Mouse (Mus musculus) right cerebral cortex, postnatal 36 days (tissue): Measurements from ENCODE around the gene Krt78.

Experiments
- DNase-seq, 2 experiments: peaks; one replicate each; pipeline ENCODE4 v3.0.0; 2022; ENCODE audit warnings: low spot score in 2 of 2, mixed read lengths in 1 of 2

Gene Krt78

DNA sequence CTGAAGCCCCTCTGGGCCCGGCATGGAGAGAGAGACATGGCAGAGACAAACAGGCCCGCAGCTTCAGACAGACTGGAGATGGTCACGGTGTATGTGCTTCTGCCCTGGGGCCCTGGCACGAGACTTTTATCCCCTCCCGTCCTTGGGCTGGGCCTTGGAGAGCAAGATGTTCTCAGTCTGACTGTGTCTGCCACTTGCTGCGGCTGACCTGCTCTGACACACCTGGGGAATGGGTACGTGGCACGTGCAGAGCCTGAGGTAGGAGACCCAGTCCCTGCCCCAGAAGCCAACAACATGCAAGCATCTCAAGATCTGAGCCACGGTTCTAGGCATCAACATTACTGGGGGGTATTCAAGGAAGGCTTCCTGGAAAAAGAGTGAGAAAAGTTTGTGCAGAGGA is at the start of gene Krt78:
TSS of gene Krt78 (minus strand) at position 101 of the 400 bp plus-strand sequence.
- no peak for DNase-seq

DNA sequence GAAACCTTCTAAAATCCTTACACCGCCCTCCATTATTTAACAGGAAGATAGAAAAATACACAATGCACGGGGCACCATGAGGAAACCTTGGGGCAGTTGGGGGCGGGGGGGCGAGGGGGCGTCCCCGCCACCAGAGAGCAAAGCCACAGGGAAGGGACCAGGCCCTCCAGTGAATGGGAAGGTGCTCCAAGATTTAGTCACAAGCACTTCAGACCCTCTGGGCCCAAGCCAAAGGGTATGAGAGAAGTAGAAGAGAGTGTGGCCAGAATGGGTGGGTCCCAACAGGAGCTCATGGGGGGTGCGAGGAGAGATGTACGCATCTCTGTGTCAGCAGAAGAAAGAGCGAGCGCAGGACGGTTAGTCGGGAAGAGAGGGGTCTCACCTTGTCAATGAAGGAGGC is 49.4 kb upstream of the Krt78 start:
- no peak for DNase-seq

GRCm38 (mm10) chr15:102002646-102003488 is 48.8 kb upstream of the Krt78 start:
- DNase-seq, result no peak

GRCm38 (mm10) chr15:101999676-102000335 is 45.7 kb upstream of the Krt78 start:
- no peak for DNase-seq

DNA sequence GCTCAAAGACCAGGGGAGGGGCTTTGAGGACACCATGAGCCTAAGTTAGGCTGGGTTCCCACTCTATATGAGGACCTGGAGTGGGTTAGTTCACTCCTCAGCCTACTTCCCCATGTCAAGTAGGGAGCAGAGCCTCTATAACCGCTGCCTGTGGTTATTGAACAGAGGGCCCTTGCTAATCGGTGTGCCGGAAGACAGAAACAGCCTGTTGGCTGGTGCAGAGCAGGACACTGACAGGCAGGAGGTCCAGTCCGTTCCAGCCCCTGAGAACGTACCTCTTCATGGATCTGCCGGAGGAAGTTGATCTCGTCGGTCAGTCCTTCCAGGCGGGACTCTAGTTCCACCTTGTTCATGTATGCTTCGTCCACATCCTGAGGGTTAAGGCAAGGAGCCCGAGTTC is 45.1 kb upstream of the Krt78 start:
- DNase-seq, result no peak

- DNase-seq, result peak in 1 of 2 experiments; percentile 16
Measured at GRCm38 (mm10) chr15:101996450-101997078, 42.5 kb upstream of the Krt78 start.

- no peak for DNase-seq
Measured at GRCm38 (mm10) chr15:101995484-101996236, 41.6 kb upstream of the Krt78 start.

- no peak for DNase-seq
Measured at GRCm38 (mm10) chr15:101994365-101994764, 40.3 kb upstream of the Krt78 start.

DNA sequence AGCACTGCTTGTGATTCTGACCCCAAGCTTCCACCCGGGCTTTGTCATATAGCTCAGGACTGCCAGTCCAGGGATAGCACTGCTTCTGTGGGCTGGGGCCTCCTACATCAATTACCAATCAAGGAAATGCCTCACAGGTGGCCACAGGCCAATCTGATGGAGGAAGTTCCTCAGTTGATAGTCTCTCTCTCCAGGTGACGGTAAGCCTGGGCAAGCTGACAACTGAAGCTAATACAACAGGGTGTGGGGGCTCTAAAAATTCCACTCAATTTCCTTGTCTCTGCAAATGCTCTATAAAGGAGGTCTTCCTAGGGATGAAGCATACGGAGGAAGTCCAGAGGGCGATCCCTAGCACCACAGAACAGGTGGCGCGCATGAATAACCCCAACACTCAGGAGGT is 36.9 kb upstream of the Krt78 start:
- DNase-seq, result no peak

GRCm38 (mm10) chr15:101988714-101989113 is 34.6 kb upstream of the Krt78 start:
- no peak for DNase-seq

- peak; percentile 66 to 76 for DNase-seq
Measured at GRCm38 (mm10) chr15:101988119-101988518, 34.0 kb upstream of the Krt78 start.

GRCm38 (mm10) chr15:101984746-101985145 is 30.7 kb upstream of the Krt78 start:
- DNase-seq, result no peak

GRCm38 (mm10) chr15:101983949-101984601 is 30.0 kb upstream of the Krt78 start:
- DNase-seq, result peak; percentile 86 to 88

GRCm38 (mm10) chr15:101983315-101983948 is 29.3 kb upstream of the Krt78 start:
- no peak for DNase-seq

DNA sequence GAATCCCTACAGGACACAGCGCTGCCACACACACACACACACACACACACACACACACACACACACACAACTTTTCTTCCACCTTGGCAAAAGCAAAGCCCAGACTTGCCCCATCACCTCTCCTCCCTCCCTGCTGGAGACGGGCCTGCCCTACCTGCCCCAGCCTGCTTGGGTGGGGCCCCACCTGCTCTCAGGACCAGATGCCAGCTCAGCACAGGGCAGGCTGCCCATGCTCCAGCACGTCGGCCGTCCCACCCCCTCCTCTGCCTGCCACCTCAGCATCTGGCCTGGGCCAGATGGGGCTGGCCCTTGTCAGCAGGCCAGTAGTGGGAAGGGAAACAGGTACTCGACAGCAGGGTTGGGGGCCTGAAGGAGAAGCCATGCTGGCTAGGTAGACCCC is 26.8 kb upstream of the Krt78 start:
- DNase-seq, result no peak

GRCm38 (mm10) chr15:101977043-101977726 is 23.1 kb upstream of the Krt78 start:
- peak; percentile 61 to 67 for DNase-seq

GRCm38 (mm10) chr15:101976641-101977040 is 22.6 kb upstream of the Krt78 start:
- DNase-seq, result no peak

DNA sequence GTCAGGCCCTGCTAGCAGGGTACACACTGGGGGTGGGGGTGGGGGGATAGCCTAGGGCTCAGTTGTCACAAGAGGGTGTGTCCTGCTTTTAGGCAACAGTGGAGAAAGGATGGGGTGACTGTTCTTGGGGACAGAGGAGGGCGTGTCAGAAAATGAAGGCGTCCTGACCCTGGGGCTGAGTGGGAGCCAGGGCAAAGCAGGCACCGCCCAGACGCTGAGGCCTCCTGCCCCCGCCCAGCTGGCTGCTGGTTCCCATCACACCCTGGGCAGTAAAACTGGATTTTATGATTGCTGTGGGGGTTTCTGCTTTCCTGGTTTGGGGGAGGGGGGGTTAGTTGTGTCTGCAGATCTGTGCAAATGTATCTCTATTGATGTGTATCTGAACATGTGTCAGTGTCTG is 21.9 kb upstream of the Krt78 start:
- DNase-seq, result no peak

DNA sequence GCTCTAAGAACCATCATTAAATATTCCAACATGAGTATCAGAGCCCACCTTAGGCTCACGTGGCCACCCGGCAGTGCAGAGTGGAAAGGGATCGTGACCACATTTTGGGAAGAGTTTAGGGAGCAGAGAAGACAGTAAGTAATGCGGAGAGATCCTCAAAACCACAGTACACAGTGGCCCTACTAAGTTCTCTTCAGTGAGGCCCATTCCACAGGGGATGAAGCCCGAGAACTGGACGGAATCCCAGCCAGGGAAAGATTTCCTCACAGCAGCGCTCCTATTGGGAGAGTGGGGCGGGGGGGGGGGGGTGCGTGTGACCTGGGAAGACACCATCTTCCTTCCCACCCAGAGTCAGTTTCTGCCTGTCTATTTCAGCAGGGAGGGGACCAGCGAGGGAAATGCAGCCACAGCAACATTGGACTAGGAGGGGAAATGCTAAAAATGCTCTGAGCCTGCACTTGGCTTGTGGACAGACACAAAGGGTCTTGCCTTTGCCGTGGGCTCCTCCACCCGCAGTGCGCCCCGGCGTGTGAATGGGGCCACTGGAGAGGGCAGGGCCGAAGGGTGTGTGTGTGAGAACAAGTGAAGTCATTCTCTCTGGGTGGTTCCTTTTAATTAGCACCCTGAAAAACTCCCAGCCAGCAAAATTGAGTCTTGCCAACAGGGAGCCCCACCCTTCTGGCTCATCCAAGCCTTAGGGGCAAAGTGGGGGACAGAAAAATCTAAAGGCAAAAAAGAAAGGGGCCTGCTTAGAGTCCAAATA is 20.2 kb upstream of the Krt78 start:
- no peak for DNase-seq
